Mouse (Mus musculus): ENCODE measurements at regions not wholly inside any gene's neighbourhood (a gene's known extent, or its start where the extent isn't known, plus 50 kb on each side); places are given as distances from the start of the nearest gene placed in this dataset.
A peak's percentile ranks its signal among the peaks of the same experiment; 100 is the strongest.

- no peak for DNase-seq (ENCODE audit: low spot score in 2 of 2)
Observed at GRCm38 (mm10) chr6:51754239-51754681, 230.6 kb downstream of the Snx10 start.

- no peak for DNase-seq (ENCODE audit: low spot score in 2 of 2)
Observed at GRCm38 (mm10) chr6:51757131-51757530, 233.4 kb downstream of the Snx10 start.

GRCm38 (mm10) chr6:51757746-51758145 lies 234.0 kb downstream of the Snx10 start:
- DNase-seq (ENCODE audit: low spot score in 2 of 2): no peak

- DNase-seq (ENCODE audit: low spot score in 2 of 2): no peak
Observed at GRCm38 (mm10) chr6:51758781-51759180, 235.1 kb downstream of the Snx10 start.

GRCm38 (mm10) chr6:51760372-51760771 lies 236.7 kb downstream of the Snx10 start:
- no peak for DNase-seq (ENCODE audit: low spot score in 2 of 2)

- DNase-seq (ENCODE audit: low spot score in 2 of 2): no peak
Observed at GRCm38 (mm10) chr6:51761506-51761905, 237.8 kb downstream of the Snx10 start.

- no peak for DNase-seq (ENCODE audit: low spot score in 2 of 2)
Observed at GRCm38 (mm10) chr6:51766482-51766881, 242.8 kb downstream of the Snx10 start.

GRCm38 (mm10) chr6:51767582-51768341 lies 244.1 kb downstream of the Snx10 start:
- peak; percentile 5 to 7 for DNase-seq (ENCODE audit: low spot score in 2 of 2)

- no peak for DNase-seq (ENCODE audit: low spot score in 2 of 2)
Observed at GRCm38 (mm10) chr6:51771001-51771400, 241.3 kb downstream of the Skap2 start.

GRCm38 (mm10) chr6:51771424-51771823 lies 240.9 kb downstream of the Skap2 start:
- DNase-seq (ENCODE audit: low spot score in 2 of 2): no peak

- DNase-seq (ENCODE audit: low spot score in 2 of 2): no peak
Observed at GRCm38 (mm10) chr6:51774771-51775170, 237.6 kb downstream of the Skap2 start.

- DNase-seq (ENCODE audit: low spot score in 2 of 2): no peak
Observed at GRCm38 (mm10) chr6:51785615-51786014, 226.7 kb downstream of the Skap2 start.

GRCm38 (mm10) chr6:51786836-51787235 lies 225.5 kb downstream of the Skap2 start:
- no peak for DNase-seq (ENCODE audit: low spot score in 2 of 2)

GRCm38 (mm10) chr6:51788156-51788555 lies 224.2 kb downstream of the Skap2 start:
- no peak for DNase-seq (ENCODE audit: low spot score in 2 of 2)

- no peak for DNase-seq (ENCODE audit: low spot score in 2 of 2)
Observed at GRCm38 (mm10) chr6:51790293-51790692, 222.1 kb downstream of the Skap2 start.

- no peak for DNase-seq (ENCODE audit: low spot score in 2 of 2)
Observed at GRCm38 (mm10) chr6:51790693-51791092, 221.7 kb downstream of the Skap2 start.

- no peak for DNase-seq (ENCODE audit: low spot score in 2 of 2)
Observed at GRCm38 (mm10) chr6:51795300-51795699, 217.0 kb downstream of the Skap2 start.

GRCm38 (mm10) chr6:51798577-51799240 lies 213.6 kb downstream of the Skap2 start:
- DNase-seq (ENCODE audit: low spot score in 2 of 2): no peak

GRCm38 (mm10) chr6:51805656-51806055 lies 206.7 kb downstream of the Skap2 start:
- no peak for DNase-seq (ENCODE audit: low spot score in 2 of 2)

Data from frontal cortex, postnatal 25 days (tissue).